Mouse (Mus musculus): ENCODE data around the gene Fbxo6.

The Fbxo6 gene

DNA sequence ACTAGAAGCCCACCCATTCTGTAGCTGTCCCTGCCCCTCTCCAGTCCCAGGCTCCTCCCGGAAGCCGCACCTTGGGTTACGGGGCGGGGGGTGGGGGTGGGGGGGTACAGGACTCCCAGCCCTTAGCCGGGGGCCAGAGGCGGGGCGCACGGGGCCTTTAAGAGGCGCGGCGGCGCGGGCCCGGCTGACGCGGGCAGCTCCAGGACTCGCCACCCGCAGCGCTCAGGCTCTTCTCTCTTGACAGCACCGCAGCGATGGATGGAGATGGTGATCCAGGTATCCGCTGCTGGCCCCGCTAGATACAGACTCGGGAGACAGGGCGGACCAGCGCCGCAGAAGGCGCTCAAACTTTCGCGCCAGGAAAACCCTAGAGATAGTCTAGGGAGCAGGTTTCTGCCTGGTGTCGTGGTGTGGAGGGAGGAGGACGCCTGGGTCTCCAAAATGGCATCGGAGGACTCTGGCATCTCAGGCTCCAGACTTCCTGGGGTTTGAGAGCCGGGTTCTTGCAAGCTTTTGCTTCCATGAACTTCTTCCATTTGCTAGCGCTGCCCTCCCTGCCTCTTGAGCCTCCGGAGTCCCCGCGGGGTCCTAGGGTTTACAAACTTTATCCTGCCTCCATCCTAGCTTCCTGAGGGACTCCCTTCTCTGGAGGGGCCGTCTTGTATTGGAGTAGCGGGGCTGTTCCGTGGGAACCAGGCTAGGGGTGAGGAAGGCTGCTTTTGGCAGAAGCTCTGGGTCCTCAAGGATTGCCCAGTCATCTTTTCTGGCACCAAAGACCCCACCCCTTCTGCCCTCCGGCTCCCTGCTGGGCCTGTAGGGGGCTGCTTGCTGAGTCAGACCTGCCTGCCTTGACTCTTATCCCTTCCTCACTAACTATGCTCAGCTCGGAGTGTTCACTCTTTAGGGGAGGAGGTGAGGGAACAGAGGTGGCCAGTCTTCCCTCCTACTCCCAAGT is 8.8 kb upstream of the Fbxo6 start, which contains the start of the genes Fbxo44 and Fbxo2:
Gene Fbxo44 (minus strand): TSS at position 47 of the 955 bp plus-strand sequence.
Gene Fbxo2 (plus strand): TSS at position 186 of the 955 bp plus-strand sequence.
- DNase-seq (ENCODE audit: low spot score in 2 of 2): no peak

DNA sequence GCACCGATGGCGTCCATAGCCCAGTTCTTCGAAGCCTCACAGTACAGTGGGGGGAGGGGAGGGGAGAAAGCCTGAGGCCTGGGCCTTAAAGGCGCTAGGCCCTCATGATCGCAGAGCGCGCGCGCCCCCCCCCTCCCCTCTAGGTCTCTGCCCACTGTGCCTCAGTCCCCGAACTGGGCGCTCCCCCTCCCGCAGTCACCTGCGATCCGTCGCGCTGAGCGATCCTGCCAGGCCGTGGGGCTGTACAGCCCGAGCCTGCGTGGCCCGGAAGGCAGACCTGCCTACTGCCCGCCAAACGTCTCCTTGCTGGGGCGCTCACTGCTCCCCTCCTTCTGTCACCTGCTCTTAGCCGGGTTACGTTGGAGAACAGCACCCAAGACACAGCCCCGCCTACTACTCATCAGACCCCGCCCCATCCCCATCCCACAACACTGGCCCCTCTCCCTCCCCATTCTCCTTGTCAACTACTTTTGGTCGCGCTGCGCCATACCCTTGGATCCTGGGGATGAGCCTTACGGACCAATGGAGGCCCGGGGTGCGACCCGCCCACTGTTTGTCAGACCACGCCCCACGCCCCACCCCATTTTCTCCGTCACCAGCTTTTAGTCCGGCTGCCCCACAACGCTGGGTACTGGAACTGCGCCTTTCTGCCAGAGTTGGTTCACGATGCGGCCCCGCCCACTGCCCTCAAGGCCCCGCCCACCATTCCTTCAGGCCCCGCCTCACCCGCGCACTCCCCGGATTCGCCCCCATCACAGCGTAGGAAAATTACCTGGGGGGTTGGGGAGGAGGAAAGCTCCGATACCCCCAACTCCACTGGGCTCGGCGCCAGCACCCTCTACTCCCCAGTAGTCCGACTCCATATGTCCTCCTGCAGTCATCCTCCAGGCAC is 7.8 kb upstream of the Fbxo6 start:
- DNase-seq (ENCODE audit: low spot score in 2 of 2): peak; percentile 84 to 89

DNA sequence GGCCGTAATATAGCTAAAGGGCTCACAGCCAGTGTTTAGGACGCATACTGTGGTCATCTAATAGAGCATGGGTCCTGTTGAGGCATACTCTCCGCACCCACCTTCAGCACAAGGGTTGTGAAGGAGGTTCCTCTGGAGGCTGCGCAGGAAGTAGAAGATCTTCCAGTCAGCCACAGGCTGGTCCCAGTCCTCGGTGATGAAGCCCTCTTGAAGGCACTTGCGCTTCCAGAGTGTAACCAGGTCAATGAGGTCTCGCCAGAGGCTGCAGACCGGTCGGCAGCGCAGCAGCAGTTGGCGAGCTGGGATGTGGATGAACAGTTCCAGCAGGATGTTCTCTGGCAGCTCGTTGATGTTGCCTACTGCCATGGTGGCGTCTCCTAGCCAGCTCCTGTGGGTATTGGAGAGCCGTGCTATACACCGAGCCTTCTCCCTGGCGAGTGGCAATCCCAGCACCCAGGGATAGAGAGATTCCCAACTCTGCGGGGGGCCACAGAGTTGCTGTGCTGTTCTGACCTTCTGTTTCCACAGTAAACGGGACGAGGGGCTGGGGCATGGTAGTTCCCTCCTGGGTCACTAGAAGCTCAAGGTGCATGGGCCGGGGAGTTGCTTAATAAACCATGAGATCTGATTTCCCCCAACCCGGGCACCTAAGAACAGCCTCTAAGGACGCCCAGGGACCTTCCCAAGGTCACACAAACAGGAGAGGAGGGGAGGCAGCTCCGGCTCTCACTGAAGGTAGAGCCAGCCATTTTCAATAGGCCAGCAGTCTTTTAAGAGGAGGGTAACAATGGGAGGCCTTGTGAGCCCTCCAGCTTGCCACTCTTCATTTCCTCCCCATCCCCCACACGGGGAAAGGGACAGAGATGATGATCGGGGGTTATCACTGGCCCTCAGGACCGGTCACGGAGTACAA is 6.8 kb upstream of the Fbxo6 start:
- no peak for DNase-seq (ENCODE audit: low spot score in 2 of 2)

DNA sequence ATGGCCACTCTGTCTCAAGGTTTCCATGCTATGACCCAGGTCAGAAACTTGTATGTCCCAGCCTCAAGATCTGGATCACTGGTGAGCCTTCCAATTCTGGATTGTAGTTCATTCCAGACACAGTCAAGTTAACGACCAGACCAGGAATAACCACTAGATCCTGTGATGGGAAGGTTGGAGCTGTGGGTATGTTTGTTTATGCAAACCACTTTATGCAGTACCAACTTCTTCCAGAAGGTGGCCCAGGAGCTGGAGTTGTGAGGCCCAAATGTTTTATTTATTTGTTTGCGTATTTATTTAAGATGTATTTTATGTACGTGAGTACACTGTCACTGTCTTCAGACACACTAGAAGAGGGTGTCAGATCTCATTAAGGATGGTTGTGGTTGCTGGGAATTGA is 3.0 kb upstream of the Fbxo6 start:
- DNase-seq (ENCODE audit: low spot score in 2 of 2): no peak

DNA sequence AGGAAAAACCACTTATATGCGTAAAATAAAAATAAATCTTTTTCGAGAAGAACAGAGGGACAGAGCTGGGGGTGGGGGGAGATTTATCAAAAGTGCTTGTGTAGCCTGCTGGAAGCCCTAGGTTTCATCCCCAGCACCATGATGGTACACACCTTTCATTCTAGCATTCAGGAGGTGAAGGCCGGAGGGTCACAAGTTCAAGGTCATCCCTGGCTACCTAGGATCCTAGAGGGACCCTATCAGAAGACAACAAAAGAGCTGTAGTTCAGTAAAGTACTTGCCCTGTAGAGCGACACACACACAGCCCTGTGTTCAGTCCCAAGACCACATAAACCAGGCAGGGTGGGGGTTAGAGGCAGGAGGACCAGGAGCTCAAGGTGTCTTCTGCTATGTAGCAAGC is 2.1 kb upstream of the Fbxo6 start:
- DNase-seq (ENCODE audit: low spot score in 2 of 2): no peak

DNA sequence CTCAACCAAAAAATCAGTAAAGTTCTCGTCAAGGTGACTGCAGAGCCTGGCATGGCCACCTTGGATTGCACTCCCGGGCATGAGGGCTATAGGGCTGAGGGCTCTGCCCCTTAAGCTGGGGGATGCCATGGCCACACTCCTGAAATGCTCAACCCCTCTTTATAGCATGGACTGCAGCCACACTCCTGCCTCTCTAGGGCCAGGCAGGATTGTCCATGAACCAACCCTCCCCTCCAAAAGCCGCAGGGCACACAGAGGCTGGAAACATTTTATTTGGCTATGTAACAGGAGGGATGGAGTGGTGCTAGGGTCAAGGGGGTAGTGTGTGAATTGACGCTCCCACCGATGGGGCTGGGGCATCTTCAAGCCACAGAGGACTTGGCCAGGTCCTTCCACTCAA is 607 bp upstream of the Fbxo6 start:
- no peak for DNase-seq (ENCODE audit: low spot score in 2 of 2)

DNA sequence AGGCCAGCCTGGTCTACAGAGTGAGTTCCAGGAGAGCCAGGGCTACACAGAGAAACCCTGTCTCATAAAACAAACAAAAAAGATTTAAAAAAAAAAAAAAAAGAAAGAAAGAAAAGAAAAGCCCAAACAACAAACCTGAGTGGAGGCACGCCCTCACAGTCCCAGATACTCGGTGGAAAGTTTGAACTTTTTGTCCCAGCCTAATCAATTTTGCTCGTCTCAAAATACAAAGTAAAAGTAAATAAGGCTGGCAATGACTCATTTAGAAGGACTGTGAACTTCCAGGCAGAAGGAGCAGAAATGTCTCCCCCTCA is 1.0 kb downstream of the Fbxo6 start:
- no peak for DNase-seq (ENCODE audit: low spot score in 2 of 2)

DNA sequence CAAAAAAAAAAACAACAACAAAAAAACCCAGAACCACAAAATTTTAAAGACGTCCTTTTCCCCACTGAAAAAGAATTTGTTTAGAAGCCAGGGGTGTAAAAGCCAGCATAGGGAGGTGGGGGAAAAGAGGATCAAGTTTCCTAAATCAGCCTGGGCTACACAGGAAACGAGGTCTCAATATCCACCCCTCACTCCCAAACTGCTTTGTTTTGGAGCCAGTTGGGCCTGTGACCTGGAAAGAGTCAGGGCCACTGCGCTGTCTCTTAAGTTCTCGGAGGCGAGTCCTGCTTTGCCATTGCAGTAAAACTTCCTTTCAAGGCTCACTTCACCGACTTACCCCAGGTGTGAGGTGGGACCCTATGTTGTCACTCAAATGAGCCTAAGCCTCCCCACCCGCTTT is 1.7 kb downstream of the Fbxo6 start:
- DNase-seq (ENCODE audit: low spot score in 2 of 2): no peak

DNA sequence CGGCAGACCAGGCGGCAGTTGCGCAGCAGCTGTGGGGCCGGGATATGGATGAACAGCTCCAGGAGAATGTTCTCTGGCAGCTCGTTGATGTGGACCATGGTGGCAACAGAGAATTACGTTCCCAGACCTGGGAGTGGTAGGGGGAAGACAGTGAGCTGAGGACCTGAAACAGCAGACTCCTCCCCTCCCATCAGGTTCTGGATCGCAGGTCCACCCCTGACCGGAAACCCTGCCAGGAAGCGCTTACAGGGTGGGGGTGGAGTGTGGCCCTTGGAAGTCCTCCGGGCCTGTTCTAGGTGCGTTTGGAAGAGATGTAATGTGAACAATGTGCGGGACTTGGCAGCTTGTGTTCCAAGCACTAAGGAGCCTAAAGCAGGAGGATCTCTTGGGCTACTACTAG is 2.4 kb downstream of the Fbxo6 start:
- DNase-seq (ENCODE audit: low spot score in 2 of 2): no peak

DNA sequence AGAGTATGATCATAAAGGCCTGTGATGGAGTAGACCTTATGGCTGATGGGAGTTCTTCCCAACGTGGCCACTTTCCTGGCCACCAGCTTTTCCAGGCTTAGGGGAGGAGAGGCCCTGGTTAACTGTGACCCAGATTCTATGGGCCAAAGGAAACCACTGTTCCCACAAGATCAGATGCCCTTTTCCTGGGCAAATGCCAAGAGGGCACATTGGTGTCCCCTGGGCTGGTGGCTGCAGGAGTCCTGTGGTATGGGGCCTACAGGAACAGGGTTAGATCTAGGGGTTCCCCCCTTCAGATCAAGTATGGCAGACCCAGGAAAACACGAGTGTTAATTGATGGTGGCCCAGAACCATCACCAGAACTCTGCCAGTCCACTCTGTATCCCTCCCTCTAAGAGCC is 4.2 kb downstream of the Fbxo6 start:
- DNase-seq (ENCODE audit: low spot score in 2 of 2): no peak

DNA sequence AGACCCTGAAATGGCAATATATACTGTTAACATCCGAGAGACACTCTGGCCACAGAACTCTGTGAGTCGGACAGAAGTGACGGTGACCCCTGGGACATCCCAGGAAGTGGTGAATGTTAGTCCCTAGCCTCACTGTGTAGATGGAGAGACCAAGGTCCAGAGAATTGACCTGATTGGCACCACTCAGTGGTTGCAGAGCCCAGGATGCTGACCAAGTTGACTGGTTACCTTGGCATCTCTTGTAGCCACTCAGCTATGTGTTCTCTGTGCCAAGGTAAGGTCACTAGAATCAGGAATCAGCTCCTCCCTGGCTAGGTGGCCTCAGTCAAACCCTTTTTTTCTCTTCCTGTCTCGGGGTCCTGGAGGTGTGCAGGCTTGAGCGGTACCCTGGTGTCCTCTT is 8.2 kb downstream of the Fbxo6 start:
- DNase-seq (ENCODE audit: low spot score in 2 of 2): no peak

DNA sequence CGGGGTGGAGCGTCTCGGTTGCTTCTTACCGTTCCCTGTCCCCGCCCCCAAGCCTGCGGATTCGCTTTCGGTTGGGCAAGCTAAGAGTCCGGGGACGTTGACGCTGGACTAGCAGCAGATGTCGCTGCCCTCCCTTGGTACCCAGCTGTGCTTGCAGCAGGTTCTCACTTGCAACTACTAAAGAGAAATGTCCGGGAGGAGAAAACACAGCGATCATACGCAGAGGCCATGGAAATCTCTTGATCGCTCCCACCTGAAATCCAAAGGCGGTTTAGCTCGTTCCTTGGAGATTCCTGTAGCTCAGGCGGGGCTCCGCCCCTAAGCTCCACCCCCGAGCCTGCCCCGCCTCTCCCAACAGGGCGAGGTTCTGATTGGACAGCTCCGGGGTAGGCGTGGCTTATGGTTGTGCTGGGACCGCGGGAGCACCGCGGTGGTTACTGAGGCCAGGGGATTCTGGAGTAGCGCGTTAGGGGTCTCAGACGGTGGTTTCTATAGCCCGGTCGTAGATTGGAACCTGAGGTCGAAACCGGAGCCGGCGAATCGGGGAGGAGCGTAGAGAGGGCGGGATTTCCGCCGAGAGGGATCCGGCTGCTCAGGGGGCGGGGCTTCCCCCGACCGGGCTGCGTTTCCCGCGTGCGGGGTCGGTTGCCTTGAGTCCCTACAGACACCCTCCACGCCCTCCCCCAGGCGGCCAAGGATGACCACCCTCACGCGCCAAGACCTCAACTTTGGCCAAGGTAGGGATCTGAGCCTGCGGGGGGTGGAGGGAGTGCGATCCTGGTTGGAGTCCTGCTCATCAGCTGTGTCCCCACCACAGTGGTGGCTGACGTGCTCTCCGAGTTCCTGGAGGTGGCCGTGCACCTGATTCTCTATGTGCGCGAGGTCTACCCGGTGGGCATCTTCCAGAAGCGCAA is 11.6 kb downstream of the Fbxo6 start:
- peak; percentile 94 to 96 for DNase-seq (ENCODE audit: low spot score in 2 of 2)

DNA sequence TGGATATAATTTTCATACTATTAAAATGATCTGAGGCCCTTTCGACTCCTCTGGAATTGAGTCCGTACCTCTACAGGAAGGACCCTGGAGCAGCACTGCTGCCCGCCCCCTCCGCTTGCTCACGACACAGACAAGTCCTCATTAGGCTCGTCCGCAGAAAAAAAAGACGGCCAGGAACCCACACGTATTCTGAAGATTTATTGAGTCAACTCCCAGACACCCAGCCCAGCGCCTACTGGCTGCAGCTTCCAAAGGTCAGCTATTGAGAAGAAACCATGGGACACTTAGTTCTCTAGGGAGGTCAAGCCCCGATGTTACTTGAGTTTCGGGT is 12.2 kb downstream of the Fbxo6 start:
- no peak for DNase-seq (ENCODE audit: low spot score in 2 of 2)

DNA sequence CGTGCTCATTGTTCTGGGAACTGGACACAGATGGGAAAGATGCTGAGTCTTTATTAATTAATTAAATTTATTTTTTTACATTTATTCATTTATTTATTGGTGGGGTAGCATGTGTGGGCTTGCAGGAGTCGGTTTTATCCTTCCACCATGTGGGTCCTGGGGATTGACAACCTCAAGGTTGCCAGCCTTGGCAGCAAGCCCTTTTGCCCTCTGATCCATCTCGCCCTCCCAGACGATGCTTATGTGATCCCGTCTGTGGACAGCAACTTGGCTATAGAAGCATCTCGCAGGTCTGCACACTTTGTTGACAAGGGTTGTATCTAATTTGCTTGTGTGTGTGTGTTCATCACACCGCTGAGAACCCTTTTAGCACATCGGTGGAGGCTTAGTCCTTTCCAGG is 14.4 kb downstream of the Fbxo6 start:
- no peak for DNase-seq (ENCODE audit: low spot score in 2 of 2)

DNA sequence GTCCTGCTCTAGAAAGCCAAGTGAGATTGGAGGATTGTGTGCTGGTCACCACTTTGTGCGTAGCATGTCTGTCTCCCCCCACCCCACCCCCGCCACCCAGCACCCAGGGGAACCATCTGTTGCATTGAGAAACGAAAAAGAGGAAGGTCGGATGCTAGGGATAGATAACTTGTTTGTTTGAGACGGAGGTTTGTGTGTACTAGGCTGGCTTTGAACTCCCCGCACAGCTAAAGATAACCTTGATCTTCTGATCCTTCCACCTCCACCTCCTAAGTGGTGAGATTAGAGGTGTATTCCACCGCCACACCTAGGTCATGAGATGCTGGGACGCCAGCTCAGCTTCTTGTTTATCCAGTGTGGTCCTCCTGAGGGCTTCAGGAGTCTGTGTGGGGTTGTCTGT is 17.0 kb downstream of the Fbxo6 start:
- no peak for DNase-seq (ENCODE audit: low spot score in 2 of 2)

DNA sequence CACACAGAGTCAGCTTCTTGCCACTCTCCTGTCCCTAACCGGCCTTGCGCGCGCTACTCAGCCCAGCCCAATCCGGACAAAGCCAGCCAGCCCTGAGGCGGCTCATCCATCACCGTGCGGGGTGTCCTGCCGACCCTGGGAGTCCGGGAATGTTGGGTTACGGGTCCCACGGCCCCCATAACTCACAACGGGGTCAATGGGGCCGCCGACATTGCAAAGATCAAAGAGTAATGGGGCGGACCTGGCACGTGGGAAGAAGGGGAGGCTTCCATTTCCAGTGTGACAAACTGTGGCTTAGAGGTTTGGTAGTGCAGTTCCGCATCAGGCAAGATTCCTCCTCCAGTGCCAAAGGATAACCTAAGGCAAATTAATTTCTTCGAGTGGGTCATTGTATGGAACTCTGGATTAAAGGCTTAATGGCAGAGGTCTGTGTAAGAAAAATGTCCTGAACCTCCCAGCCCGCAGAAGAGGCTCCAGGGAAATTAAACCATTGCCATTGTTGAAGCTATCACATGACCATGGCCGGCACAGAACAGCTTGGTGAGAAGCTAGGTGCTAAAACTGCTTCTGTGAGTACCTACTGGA is 20.4 kb downstream of the Fbxo6 start:
- no peak for DNase-seq (ENCODE audit: low spot score in 2 of 2)

DNA sequence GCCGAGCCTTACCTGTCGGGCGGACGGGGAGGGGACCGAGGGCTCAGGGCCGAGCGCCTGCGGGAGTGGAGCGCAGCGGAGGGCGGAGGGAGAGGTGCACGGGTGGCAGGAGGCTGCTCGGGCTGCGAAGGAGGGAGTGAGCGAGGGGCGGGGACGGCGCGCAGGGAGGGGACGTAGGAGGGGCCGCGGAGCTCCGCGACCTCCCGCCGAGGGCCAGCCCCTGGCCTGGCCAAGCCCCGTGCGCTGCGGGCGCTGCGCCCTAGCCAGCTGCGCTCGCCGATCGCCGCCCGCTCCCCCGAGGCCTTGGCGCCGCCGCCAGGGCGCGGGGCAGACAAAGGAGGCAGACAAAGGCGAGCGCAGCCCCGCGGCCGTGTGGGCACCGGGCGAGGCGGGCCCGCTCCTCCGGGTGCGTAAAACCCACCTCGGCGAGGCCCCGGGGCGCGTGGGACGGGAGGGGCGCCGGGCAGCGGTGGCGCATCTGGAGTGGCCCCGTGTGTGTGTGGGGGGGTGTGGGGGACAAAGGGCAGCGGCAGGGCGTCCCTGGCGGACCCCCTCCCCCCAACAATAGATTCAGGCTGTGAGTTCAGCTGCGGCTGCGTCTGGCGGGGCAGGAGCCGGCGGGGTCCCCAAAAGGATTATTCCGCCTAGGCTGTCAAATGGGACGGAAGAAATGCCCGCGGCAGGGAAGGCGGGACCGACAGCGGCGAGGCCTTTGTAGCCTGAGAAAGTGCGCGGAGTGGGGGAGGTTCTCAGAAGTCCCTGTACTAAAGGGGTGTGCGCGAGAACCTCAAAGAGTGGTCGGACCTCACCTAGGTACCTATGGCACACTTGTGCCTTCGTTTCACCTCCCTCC is 21.2 kb downstream of the Fbxo6 start, which contains the start of gene Draxin:
Gene Draxin (minus strand): TSS at position 138 of the 853 bp plus-strand sequence.
- no peak for DNase-seq (ENCODE audit: low spot score in 2 of 2)

DNA sequence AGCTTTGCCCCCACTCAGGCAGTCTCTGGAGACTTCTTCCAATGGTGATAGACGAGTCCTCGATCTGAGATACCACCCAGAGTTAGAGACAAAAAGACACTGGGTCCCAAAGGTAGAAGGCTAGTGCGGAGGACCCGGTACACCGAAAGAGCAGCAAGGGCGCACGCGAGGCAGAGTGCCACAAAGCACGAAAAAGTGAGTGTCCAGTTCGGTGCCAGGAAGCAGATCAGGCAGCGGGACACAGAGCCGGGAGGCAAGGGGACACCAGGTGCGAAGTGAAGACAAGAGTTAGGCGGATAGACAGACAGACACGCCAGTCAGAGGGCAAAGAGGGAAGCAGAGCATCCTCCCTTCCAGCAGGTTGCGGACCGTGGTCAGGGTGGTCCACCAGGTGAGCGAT is 21.8 kb downstream of the Fbxo6 start, which contains the start of gene Mad2l2:
Gene Mad2l2 (plus strand): TSS at position 252 of the 400 bp plus-strand sequence.
- DNase-seq (ENCODE audit: low spot score in 2 of 2): no peak

DNA sequence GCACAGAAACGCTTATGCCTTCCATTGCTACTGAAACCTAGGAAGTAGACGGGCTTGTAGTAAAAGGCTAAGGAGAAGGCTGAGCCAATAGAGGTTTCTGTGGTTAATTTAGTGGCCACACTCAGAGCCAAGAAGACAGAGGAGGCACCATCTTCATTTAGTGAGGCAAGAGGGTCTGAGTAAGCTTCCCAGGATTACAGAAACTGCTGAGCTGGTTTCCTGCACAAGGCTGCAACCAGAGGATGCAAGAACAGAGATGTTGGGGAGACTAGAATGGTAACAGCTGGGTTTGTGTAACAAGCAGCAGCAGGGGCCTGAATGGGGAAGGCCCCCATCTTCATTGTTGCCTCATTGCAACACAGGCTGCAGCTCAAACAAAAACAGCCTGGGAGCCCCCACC is 23.3 kb downstream of the Fbxo6 start:
- DNase-seq (ENCODE audit: low spot score in 2 of 2): no peak

All from heart, adult 9 months (tissue).